Mouse (Mus musculus): ENCODE data around the gene Rapgefl1.
"Not testable (repeated sequence)": the region's sequence is repeated elsewhere in the genome, so short reads cannot be mapped to it uniquely, and the experiment has no call there.

Gene Rapgefl1

DNA sequence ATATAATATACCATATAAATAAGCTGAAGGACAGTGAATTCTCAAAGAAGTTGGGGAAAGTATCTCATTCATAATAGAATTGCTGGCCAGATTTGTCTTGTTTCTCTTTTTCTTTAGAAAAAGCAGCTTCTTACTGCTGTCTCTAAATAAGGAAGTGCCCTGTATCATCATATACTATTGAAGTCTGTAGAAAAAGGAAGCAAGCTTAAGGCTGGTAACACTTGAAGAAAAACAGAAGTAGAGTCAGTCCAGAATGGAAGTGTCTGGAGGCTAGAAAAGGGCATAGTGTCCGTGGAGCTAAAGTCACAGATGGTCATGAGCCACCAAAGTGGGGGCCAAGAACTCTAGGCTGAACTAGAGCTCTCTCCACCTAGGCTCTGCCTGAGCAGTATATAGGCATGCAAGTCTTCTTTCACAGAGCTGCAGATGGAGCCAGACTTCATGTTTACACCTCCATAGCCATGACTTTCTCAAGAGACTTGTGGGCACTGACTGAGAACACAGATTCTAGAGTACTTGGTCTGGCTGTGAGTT, 19.8 kb upstream of the Rapgefl1 start:
- DNase-seq (ENCODE audit: low spot score): no peak

DNA sequence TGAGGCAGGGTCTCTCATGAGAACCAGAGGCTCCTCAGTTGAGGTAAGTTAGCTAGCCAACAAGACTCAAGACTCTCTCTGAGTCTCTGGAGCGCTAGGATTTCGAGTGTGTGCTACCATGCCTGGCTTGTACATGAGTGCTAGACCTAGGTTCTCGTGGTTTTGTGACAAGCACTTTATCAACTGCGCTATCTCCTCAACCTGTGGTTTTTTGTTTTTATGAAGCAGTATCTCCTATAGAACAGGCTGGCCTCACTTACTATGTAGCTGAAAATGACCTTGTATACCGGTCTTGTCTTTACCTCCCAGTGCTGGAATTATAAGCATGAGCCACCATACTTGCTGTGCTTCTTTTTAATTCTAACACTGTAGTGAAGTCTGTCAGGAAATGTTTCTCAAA, 15.6 kb upstream of the Rapgefl1 start:
- DNase-seq (ENCODE audit: low spot score): no peak

DNA sequence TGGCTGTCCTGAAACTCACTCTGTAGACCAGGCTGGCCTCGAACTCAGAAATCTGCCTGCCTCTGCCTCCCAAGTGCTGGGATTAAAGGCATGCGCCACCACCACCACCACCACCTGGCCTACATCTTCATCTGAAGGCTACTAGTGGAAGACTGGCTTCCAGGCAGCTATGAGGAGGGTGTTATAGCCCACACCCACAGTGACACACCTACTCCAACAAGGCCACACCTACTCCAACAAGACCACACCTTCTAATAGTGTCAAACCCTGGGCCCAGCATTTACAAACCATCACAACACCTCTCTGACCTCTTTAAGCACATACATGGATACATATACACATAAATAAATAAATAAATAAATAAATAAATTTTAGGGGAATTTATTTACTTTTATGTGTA, 10.5 kb upstream of the Rapgefl1 start:
- not testable (repeated sequence) for DNase-seq (ENCODE audit: low spot score)

DNA sequence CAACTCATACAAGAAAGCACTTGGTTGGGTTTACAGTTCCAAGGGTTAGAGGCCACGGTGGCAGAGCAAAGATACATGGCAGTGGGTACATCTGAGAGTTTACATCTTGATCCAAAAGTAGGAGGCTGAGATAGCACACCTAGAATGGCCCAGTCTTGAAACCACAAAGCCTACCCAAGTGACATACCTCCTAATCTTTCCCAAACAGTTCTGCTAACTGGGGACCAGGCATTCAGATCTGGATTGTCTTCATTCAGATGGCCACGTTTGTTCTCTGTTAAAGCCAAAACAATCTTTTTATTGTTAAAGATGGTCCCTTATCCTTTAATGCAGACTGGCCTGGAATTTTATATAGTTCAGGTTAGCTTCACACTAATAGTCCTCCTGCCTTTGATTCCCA, 8.7 kb upstream of the Rapgefl1 start:
- no peak for DNase-seq (ENCODE audit: low spot score)

DNA sequence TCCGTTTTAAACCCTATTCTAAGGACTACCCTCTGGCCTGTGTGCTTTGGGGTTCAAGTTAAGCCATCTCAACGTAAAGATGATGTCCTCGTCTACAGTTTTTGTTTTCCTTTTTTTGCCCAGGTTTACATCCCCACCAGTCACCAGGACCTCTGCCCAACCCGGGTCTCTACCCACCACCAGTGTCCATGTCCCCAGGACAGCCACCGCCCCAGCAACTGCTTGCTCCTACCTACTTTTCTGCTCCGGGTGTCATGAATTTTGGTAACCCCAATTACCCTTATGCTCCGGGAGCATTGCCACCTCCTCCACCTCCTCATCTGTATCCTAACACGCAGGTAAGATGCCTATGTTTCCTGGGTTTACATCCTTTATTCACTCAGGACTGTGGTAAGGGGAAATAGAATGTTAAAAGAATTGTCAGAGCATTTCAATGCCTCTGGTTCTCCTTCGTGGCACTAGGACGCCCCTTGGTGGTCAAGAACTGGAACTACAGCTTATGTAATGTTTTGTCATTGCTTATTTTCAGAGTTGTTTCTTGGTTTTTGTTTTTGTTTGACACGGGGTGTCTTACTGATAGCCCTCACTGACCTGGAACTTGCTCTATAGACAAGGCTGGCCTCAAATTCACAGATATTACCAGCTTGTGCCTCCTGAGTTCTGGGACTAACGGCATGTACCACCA, 7.4 kb upstream of the Rapgefl1 start:
- no peak for DNase-seq (ENCODE audit: low spot score)

DNA sequence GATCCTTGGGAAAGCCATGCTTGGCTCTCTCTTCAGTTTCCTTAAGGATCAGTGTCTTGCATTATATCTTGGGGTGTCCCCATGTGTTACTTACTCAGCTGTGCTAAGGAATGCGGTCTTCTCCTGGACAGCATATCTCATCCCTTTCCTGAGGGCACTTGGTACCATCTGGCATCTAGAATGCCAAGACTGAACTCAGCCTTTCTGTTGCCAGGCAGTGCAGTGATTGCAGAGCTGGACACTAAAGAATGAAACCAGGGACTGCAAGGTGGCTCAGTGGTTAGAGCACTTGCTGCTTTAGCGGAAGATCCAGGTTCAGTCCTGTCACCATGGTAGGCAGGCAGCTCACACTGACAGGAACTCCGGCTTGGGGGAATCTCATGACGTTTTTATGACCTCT, 6.7 kb upstream of the Rapgefl1 start:
- no peak for DNase-seq (ENCODE audit: low spot score)

DNA sequence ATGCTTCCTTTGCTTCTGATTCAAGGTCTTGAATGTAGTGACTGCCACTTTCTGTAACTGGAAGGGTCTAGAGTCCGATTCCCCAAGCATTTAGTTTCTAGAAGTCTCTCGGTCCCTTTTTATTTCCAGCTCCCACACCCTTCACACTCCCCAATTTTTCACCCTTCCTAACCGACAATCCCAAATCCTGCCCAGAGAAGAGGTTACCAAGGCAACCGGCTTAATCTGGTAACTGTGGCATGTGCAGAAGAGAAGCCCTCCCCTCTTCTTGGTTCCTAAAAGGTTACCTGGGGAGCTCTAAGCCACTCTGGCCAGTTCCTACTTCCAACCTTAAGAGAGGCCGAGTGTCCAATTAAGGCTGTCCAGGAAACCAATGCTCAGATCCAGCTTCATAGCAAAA, 1.3 kb upstream of the Rapgefl1 start:
- no peak for DNase-seq (ENCODE audit: low spot score)

DNA sequence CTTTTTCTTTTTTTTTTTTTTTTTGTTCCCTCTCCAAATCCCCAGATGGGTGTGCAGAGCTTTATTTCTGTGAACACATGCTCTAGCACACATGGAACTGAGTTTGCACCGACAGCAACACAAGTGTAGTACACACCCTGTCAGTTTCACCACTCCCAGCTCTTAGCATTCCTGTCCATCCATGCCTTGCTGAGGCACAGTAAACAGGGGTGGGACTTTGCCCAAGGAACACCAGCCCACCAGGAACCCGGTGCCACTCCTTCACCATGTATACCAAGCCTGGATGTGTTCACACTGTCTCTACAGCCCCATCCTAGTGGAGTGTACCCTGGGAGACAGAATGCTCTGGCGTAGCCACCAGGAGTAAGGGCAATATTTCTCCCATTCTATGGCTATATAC, 860 bp upstream of the Rapgefl1 start:
- DNase-seq (ENCODE audit: low spot score): no peak

DNA sequence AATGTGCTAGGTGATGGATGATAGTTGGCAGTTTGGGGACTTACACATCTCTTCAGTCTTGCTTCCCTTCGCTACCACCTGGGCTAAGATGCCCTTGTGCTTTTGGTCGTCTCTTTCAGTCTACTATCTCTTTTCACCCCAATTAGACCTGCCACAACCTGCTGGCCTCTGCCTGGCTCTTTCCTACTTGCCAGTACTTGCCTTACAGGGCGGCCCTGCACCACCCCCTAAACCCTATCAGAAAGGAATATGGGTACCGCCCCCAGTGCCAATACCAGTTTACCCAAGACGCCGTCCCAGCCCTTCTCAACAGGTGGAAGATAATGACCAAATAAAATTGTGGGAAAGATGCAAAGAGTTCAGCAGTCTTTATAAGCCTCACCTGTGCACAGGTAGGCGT, 457 bp upstream of the Rapgefl1 start:
- no peak for DNase-seq (ENCODE audit: low spot score)

DNA sequence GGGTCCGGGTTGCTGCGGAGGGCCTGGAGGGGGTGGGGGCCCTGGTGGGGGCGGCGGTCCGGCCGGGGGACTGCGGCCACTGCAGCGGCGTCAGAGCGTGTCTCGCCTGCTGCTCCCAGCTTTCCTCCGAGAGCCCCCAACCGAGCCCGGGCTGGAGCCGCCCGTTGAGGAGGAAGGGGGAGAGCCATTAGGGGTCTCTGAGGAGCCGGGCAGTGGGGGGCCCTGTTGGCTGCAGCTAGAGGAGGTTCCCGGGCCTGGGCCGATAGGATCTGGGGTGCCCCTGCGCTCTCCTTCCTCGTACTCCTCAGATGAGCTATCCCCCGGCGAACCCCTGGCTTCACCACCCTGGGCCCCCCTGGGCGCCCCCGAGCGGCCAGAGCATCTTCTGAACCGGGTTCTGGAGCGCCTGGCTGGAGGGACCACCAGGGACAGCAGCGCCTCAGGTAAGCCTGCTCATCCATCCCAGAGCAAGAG, 683 bp downstream of the Rapgefl1 start:
- no peak for DNase-seq (ENCODE audit: low spot score)

DNA sequence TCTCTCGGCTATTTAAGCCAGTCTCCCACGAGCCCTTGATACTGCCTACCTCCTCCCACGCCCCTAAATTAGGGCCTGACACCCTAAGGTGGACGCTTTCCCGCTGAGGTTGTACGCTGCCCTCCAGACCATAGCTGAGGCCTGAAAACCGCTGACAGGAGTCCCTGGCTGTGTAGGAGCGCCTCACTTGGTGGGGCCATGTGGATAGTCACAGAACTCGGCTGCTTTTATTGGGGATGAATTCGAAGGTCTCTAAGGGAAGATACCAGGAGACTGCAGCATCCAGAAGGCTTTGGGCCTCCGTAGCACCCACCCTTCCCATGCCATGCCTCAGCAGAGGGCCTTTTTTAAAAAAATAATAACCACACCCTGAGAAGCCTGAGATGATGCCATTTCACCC, 1.3 kb downstream of the Rapgefl1 start:
- no peak for DNase-seq (ENCODE audit: low spot score)

DNA sequence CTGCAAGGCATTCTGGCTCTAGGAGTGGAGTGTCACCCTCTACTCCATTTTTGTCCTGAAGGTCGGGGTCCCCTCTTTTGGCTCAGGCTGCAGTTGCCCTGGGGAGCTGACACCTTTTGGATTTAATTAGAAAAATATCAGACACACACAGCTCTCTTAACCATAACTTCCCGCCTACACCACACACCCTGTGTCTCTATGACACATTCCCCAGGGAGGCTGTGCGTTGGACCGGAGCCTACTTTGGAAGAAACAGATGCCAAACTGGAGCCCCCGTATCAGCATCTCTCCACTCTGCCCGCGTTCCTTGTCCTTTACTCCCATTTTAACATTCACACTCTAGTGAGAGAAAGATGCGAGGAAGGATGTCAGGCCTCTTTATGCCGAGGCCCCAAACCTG, 1.9 kb downstream of the Rapgefl1 start:
- no peak for DNase-seq (ENCODE audit: low spot score)

DNA sequence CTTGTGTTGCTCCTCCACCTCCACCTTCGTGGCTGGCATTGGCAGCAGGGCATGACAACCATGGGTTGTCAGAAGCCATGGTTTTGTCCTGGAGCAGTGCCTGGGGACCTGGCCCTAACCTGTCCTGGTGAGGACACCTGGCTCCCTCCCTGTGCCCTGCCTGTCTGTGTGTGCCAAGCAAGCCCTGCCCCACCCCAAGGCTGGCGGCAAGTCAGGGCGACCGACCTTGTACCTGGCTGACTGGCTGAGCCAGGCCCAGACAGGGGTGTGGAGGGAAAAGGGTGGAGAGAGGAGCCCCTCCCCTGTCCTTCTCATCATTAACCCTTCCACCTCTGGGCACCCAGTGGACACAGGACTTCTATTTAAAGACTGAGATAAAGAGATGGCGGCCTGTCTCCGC, 2.8 kb downstream of the Rapgefl1 start:
- DNase-seq (ENCODE audit: low spot score): no peak

DNA sequence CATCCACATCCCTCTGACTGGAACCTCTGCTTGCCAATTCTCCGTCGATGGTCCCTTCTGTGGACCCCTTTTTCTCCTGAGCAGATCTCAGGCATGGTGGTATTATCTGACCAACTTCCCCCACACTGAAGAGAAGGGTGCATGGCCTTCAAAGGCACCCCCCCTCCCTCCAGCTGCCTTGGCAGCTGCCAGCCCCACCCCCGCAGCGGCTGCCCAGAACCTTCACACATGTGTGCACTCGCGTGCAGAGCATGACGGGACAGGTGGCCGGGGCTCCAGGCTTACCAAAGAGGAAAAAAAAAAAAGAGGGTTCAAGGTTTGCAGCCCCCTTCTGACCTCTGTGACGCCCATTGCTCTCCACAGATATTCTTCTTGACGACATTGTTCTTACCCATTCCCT, 3.3 kb downstream of the Rapgefl1 start:
- DNase-seq (ENCODE audit: low spot score): no peak

DNA sequence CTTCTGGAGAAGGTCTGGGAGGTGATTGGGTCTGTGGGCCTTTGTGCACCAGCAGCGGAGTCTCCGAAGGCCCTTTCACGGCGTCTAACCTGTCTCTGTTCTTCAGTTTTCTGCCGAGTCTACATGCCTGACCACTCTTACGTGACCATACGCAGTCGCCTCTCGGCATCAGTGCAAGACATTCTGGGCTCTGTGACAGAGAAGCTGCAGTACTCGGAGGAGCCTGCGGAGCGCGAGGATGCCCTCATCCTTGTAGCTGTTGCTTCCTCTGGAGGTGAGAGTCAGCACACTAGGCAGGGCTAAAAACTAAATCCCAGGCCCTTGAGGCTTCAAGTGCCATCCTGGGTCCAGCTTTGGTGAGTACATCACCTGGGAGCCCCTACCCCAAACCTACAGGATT, 9.4 kb downstream of the Rapgefl1 start:
- no peak for DNase-seq (ENCODE audit: low spot score)

DNA sequence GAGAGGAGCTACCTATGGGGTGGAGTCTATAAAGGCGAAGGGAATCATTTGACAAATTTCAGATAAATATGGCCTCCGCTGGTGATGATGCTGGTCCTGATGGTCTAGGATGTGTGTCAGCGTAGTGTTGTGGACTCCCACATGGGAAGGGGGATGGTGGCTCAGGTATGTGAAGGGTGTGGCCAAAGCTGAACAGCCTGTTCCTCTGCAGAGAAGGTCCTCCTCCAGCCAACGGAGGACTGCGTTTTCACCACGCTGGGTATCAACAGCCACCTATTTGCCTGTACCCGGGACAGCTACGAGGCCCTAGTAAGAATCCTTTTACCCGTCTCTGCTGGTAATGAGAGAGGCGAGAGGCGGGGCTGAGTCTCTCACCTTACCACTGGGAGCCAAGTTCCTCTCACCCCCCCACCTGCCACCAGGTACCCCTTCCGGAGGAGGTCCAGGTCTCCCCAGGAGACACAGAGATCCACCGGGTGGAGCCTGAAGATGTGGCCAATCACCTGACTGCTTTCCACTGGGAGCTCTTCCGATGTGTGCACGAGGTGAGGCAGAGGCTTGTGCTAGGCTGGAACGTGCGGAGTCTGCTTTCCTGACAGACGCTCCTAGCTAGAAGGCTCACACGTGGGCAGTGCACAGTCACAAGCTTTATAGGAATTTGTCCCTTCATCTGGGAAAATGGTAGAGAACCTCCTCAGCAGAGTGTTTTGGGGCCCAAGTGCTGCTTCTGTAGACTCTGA, 10.4 kb downstream of the Rapgefl1 start:
- DNase-seq (ENCODE audit: low spot score): no peak

DNA sequence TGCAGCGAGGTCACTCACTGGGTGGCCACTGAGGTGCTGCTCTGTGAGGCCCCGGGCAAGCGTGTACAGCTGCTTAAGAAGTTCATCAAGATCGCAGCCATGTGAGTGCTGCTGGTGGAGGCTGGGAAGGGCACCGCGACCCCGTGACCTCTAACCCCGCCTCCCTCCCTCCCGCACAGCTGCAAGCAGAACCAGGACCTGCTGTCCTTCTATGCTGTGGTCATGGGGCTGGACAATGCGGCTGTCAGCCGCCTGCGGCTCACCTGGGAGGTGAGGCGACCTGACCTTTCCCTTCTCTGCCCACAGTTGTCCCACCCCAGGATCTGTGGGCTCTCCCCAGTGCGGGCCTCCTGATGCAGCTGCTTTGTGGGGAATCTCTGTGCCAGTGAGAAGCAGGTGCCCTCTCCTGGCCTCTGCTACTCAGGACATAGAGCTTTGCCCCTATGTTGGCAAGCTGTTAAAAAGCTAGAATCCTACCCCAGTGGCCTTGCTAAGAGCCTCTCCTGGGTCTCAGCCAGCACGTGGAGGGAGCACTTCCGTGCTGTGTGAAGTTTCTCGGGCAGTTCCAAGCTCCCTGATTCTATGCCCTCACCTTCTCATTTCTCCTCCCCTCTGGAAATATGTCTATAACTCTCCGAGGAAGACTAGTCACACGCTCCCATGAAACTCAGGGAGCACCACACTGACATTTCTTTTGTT, 12.8 kb downstream of the Rapgefl1 start:
- DNase-seq (ENCODE audit: low spot score): no peak

DNA sequence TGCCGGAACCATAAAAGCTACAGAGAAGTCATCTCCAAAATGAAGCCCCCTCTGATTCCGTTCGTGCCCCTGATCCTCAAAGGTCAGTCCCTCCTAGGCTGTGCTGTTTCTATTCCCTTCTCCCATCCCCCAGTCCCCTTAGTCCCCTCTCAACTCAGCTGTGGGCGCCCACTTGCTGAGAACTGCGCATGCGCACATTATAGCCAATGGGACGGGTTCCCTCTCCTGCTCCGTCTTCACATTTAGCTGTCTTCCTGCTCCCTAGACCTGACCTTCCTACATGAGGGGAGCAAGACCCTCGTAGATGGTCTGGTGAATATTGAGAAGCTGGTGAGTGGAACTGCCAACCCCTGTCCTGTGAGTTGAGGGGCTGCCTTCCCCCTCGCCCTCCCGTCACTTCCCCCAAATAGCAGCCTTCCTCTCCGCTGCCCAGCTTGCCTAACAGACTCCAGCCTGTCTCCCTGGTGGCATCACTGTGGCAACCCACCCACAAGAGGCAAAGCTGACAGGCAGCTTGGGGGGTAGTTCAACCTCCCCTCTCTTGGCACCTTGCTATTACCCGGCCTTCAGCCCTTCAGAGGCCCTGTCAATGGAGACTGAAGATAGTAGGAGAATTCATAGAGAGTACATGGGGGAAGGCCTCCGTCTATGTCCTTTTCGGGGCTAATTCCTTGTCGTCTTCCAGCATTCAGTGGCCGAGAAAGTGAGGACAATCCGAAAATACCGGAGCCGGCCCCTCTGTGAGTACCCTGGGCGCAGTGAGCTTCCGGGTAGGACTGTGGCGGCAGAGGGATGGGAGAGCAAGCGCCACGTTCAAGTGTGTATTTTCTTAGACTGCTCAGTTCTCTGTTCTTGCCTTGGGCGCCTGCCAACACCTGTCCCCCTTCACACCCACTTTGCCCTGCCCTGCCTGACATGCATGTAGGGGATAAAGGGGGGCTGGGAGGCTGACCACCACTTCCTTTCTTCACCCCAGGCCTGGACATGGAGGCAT, 13.8 kb downstream of the Rapgefl1 start:
- DNase-seq (ENCODE audit: low spot score): no peak

DNA sequence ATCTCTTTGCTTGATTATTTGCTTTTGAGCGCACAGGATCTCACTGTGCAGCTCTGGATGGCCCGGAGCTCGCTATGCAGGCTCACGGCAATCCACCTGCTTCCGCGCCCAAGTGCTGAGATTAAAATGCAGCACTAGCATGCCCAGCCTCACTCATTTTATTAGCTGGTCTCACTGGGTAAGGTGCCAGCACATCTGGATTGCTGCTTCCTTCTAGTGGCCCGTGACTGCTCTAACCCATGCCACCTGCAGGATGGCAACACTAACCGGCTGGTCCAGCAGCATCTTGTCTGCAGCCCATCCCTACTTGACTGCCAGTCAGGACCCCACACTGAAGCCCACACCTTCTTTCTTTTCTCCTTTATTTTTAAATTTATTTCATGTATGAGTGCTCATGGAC, 17.5 kb downstream of the Rapgefl1 start:
- DNase-seq (ENCODE audit: low spot score): no peak

DNA sequence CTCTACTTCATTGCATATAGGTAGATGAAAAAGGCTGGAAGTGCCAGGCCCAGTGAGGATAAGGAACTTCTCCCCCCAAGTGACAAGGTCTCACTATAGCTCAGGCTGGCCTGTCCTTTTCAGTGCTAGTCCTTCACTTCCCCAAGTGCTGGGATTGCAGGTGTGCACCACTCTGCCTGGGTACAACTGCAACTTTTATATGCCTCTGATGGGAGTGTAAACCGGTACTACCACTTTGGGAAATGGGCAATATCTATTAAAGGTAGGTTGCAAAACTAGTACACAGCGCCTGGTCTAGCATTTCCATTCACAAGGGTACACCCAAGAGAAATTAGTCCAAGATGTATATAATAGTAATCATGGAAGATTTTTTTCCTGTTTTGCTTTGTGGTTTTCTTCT, 18.1 kb downstream of the Rapgefl1 start:
- DNase-seq (ENCODE audit: low spot score): no peak
